8 mouse cellular contexts compared by ENCODE assay signal in the genomic region with DNA sequence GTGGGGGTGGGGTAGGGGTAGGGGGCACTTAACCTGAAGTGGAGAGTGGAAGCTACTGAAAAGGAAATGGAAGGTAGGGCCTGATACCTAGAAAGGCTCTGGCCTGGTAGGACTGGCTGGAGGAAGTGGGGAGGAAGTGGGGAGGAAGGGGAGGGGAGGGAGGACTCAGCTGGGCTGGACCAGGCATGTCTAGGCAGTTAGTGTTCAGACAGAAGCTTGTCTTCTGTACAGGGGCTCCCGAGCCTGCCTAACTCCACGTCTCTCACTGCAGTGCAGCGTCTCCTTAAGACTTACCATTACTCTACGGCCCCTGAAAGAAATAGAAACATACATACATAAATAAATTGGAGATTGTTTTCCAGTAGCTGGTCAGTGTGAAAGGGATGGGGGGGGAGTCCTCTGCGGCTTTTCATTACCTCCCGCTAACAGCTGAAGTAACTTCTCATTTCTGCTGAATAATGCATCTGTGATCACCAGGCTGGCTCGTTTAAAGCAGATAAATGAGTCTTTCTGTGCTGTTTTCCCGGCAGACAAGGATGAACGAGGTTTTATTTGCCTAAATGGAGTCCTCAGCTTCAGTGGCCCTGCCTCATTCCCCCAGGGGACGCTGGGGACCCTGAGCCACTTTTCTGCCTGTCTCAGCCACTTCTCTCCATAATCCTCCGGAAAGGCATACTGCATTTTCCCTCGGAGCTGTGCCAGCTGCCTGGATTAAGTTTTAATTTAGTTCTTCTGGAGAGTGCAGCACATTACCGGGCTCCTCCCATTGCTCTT. TPM values are rescaled to one million over a fixed set of nuclear protein-coding genes. Genes with fewer than 3 reads are reported as not detected.
DNase-seq lines count a peak whose midpoint lies in the region; ATAC-seq and TF ChIP-seq lines count a peak whose summit lies in the region.

No protein-coding gene starts in this region.

- ATAC-seq in heart, postnatal 0 days (ENCODE audit: insufficient read depth, low read depth), result no peak
- peak; percentile 62; the same call in 1 of the 2 replicates for ATAC-seq in embryonic facial prominence, embryonic 12.5 days (ENCODE audit: insufficient number of reproducible peaks, insufficient read depth, low FRiP score, low TSS enrichment)
- peak; percentile 75 for ATAC-seq in midbrain, embryonic 12.5 days (ENCODE audit: low FRiP score, low read depth)

- H3K4me2 ChIP-seq in heart, postnatal 0 days (ENCODE audit: low read depth, low read length), result peak overlapping the region; percentile 15; the same call in 1 of the 2 replicates
- H3K4me2 ChIP-seq in embryonic facial prominence, embryonic 12.5 days (replicated peaks), result peak overlapping the region; percentile 12; the same call in 1 of the 2 replicates
- H3K4me2 ChIP-seq in midbrain, embryonic 12.5 days (replicated peaks), result peak overlapping the region; percentile 22

- no peak for TF ChIP-seq CTCF in heart, postnatal 0 days (IDR thresholded peaks at IDR 0.05; ENCODE audit: low read depth)

- H3K9ac ChIP-seq in heart, postnatal 0 days (replicated peaks; ENCODE audit: low read depth, low read length), result no peak overlapping the region
- H3K9ac ChIP-seq in embryonic facial prominence, embryonic 12.5 days, result no peak overlapping the region
- H3K9ac ChIP-seq in midbrain, embryonic 12.5 days (replicated peaks), result no peak overlapping the region

- H3K9me3 ChIP-seq in heart, postnatal 0 days (replicated peaks; ENCODE audit: control insufficient read depth, low read length), result no peaks in the 10 kb centered on the region
- no peaks in the 10 kb centered on the region for H3K9me3 ChIP-seq in heart, embryonic 10.5 days
- no peaks in the 10 kb centered on the region for H3K9me3 ChIP-seq in embryonic facial prominence, embryonic 12.5 days
- no peaks in the 10 kb centered on the region for H3K9me3 ChIP-seq in midbrain, embryonic 12.5 days

- no peaks in the 10 kb centered on the region for H3K36me3 ChIP-seq in heart, postnatal 0 days (replicated peaks; ENCODE audit: control insufficient read depth, insufficient read depth, low read length)
- no peaks in the 10 kb centered on the region for H3K36me3 ChIP-seq in heart, embryonic 10.5 days
- no peaks in the 10 kb centered on the region for H3K36me3 ChIP-seq in embryonic facial prominence, embryonic 12.5 days
- no peaks in the 10 kb centered on the region for H3K36me3 ChIP-seq in midbrain, embryonic 12.5 days

- H3K4me3 ChIP-seq in heart, postnatal 0 days (ENCODE audit: low read depth, low read length), result no peak overlapping the region
- no peak overlapping the region for H3K4me3 ChIP-seq in heart, embryonic 10.5 days
- H3K4me3 ChIP-seq in embryonic facial prominence, embryonic 12.5 days, result no peak overlapping the region
- no peak overlapping the region for H3K4me3 ChIP-seq in midbrain, embryonic 12.5 days

- DNase-seq in heart, postnatal 0 days (ENCODE audit: low spot score), result no peak
- no peak for DNase-seq in heart, embryonic 10.5 days (ENCODE audit: low spot score)
- DNase-seq in kidney, adult 8-10 months, result peak; percentile 33 to 74
- DNase-seq in adrenal gland, adult 2 months, result no peak
- no peak for DNase-seq in thymus, postnatal 25 days
- DNase-seq in lung, postnatal 25 days (ENCODE audit: low spot score), result no peak

- no peak for TF ChIP-seq EP300 in heart, postnatal 0 days (IDR thresholded peaks at IDR 0.05; ENCODE audit: low read depth)

- H3K27ac ChIP-seq in heart, postnatal 0 days (ENCODE audit: low read depth), result no peak overlapping the region
- no peak overlapping the region; the same call in 1 of the 2 replicates for H3K27ac ChIP-seq in heart, embryonic 10.5 days
- H3K27ac ChIP-seq in embryonic facial prominence, embryonic 12.5 days, result peak overlapping the region; percentile 47; the same call in 1 of the 2 replicates
- H3K27ac ChIP-seq in midbrain, embryonic 12.5 days (replicated peaks), result peak overlapping the region; percentile 82

- H3K4me1 ChIP-seq in heart, postnatal 0 days (ENCODE audit: control insufficient read depth, insufficient read depth), result peaks cover 7% of the 10 kb centered on the region; the same call in 1 of the 2 replicates
- H3K4me1 ChIP-seq in heart, embryonic 10.5 days, result peaks cover 50% of the 10 kb centered on the region
- peaks cover 8% of the 10 kb centered on the region; the same call in 1 of the 2 replicates for H3K4me1 ChIP-seq in embryonic facial prominence, embryonic 12.5 days
- H3K4me1 ChIP-seq in midbrain, embryonic 12.5 days, result peaks cover 31% of the 10 kb centered on the region

- 57% methylated on average over 13 of the region's 13 CpGs for WGBS in heart, postnatal 0 days
- 53% methylated on average over 13 of the region's 13 CpGs for WGBS in heart, embryonic 10.5 days
- WGBS in embryonic facial prominence, embryonic 12.5 days, result 14% methylated on average over 13 of the region's 13 CpGs
- whole genome bisulfite sequencing in midbrain, embryonic 12.5 days, result 16% methylated on average over 13 of the region's 13 CpGs

- H3K27me3 ChIP-seq in heart, postnatal 0 days (ENCODE audit: control insufficient read depth, insufficient read depth, low read length), result no peaks in the 10 kb centered on the region
- H3K27me3 ChIP-seq in heart, embryonic 10.5 days (ENCODE audit: insufficient read depth, poor library complexity, severe bottlenecking), result no peaks in the 10 kb centered on the region
- H3K27me3 ChIP-seq in embryonic facial prominence, embryonic 12.5 days, result 0 out of 2 replicates have a peak, but pooled peaks cover 4% of the 10 kb centered on the region
- H3K27me3 ChIP-seq in midbrain, embryonic 12.5 days, result peaks cover 13% of the 10 kb centered on the region; the same call in 1 of the 2 replicates

RNA-seq across cellular contexts. Expression of a gene that starts 6.1 kb away (rescaled TPM):
- total RNA-seq in heart, postnatal 0 days (2014; rRNA removed; ENCODE audit: low replicate concordance), result not detected in 2 replicates
- polyA plus RNA-seq in heart, postnatal 0 days (2015; fragmentation: Nextera tagmentation; extraction: Ambion mirVana), result 1.7 and 2.3 TPM in 2 replicates
- polyA plus RNA-seq in heart, embryonic 10.5 days (2016; fragmentation: Nextera tagmentation; extraction: Ambion mirVana), result 0.39 and 0.74 TPM in 2 replicates
- 1.8 and 3.1 TPM in 2 replicates for polyA plus RNA-seq in embryonic facial prominence, embryonic 12.5 days (2016; fragmentation: Nextera tagmentation; extraction: Ambion mirVana)
- polyA plus RNA-seq in midbrain, embryonic 12.5 days (2016; fragmentation: Nextera tagmentation; extraction: Ambion mirVana), result 2.4 and 5.5 TPM in 2 replicates
- not detected for total RNA-seq in adrenal gland, adult 2 months (2021)
- polyA plus RNA-seq in adrenal gland, adult 2 months (2012; rRNA removed), result not detected in 2 replicates

Comparison
In these comparisons a context has a peak if more than half of its experiments do, and no peak if none do; other contexts are left out.
1. DNase-seq: peak in kidney, adult 8-10 months (2 of 2); none in heart, postnatal 0 days (single experiment), heart, embryonic 10.5 days (single experiment), adrenal gland, adult 2 months (single experiment), thymus, postnatal 25 days (single experiment) and lung, postnatal 25 days (single experiment).
2. H3K27ac ChIP-seq: peak in embryonic facial prominence, embryonic 12.5 days (single experiment) and midbrain, embryonic 12.5 days (single experiment); none in heart, postnatal 0 days (single experiment) and heart, embryonic 10.5 days (single experiment).
3. Peak in every context shown above with its lines, with median percentiles within 50 percentile points of each other: H3K4me2 ChIP-seq.